In genomic region chr11:120902487-120903142, GRCm38 (mm10) we compare ENCODE assay signal across 10 mouse cellular contexts. TPM values are rescaled to one million over a fixed set of nuclear protein-coding genes. Genes with fewer than 3 reads are reported as not detected.
A peak's percentile ranks its signal among the peaks of the same experiment; 100 is the strongest.
DNase-seq lines count a peak whose midpoint lies in the region; ATAC-seq lines count a peak whose summit lies in the region.
"Had no signal": no experiment of that assay in that cellular context is flagged by ENCODE, and none has a peak within 500 bp of the region (broad histone marks: within the 10 kb centered on the region; RNA-seq: fewer than 3 reads in every experiment).

No protein-coding gene starts in this region.

- whole genome bisulfite sequencing in heart, embryonic 11.5 days (ENCODE audit: insufficient replicate concordance): 44% methylated on average over 10 of the region's 10 CpGs

- 0 out of 2 replicates have a peak, but pooled peaks cover 3% of the 10 kb centered on the region for H3K4me1 ChIP-seq in heart, embryonic 11.5 days (ENCODE audit: control insufficient read depth, insufficient read depth, low read length)

- H3K27me3 ChIP-seq in heart, embryonic 11.5 days (ENCODE audit: control insufficient read depth, insufficient read depth, low read length): no peaks in the 10 kb centered on the region

- no peak overlapping the region for H3K27ac ChIP-seq in heart, embryonic 11.5 days (ENCODE audit: low read depth, low read length)

- H3K4me2 ChIP-seq in heart, embryonic 11.5 days: peak overlapping the region; percentile 6; the same call in 1 of the 2 replicates

- ATAC-seq in heart, embryonic 11.5 days (replicated peaks; ENCODE audit: insufficient number of reproducible peaks, low FRiP score, low TSS enrichment): peak; percentile 69; the same call in 1 of the 2 replicates
- ATAC-seq in megakaryocyte-erythroid progenitor cell, adult 5-6 weeks (replicated peaks; ENCODE audit: low FRiP score, low TSS enrichment, poor library complexity, severe bottlenecking): 0 out of 2 replicates have a peak, but pooled peaks have one; percentile 45
- ATAC-seq: CD4-positive, CD25-positive, alpha-beta regulatory T cell, adult 4 months; midbrain, embryonic 16.5 days had no signal

- no peak overlapping the region for H3K9ac ChIP-seq in heart, embryonic 11.5 days (ENCODE audit: low read depth, low read length)

- H3K9me3 ChIP-seq in heart, embryonic 11.5 days (replicated peaks; ENCODE audit: control insufficient read depth, low read length): no peaks in the 10 kb centered on the region

- H3K4me3 ChIP-seq in heart, embryonic 11.5 days (ENCODE audit: low read depth, low read length): no peak overlapping the region

- DNase-seq in heart, adult 8-10 months (ENCODE audit: low spot score): no peak
- DNase-seq in adrenal gland, postnatal 36 days: peak; percentile 61 to 67
- peak; percentile 28 to 73 for DNase-seq in kidney, postnatal 25 days
- no peak for DNase-seq in layer of hippocampus, postnatal 14 days (ENCODE audit: low spot score in 2 of 2)
- DNase-seq in frontal cortex, adult 2 months (ENCODE audit: extremely low spot score in 1 of 2, low spot score in 1 of 2): no peak
- no peak for DNase-seq in retina, postnatal 1 day

- no peaks in the 10 kb centered on the region for H3K36me3 ChIP-seq in heart, embryonic 11.5 days (ENCODE audit: control insufficient read depth, insufficient read depth, low read length)

RNA-seq across cellular contexts. Expression of gene Ccdc57, which starts 30.1 kb away (rescaled TPM):
- 3.3 and 3.9 TPM in 2 replicates for polyA plus RNA-seq in heart, embryonic 11.5 days (2014; fragmentation: Nextera tagmentation; extraction: Ambion mirVana)
- 1 to 10 TPM in 2 of 4 experiments, under 1 TPM in 2; 0.72 to 1.7 (median 1.2) TPM for total RNA-seq in heart, adult 8-10 months (2022)
- total RNA-seq in adrenal gland, postnatal 36 days (2021): 10 to 100 TPM; 10.6 to 22.0 TPM
- 9.0 and 14.0 TPM in 2 replicates for total RNA-seq in megakaryocyte-erythroid progenitor cell, adult 5-6 weeks (2014; fragmentation: Nextera tagmentation)
- 6.4 and 6.8 TPM in 2 replicates for total RNA-seq in megakaryocyte-erythroid progenitor cell, adult 5-6 weeks (2017)
- total RNA-seq in layer of hippocampus, postnatal 14 days (2021): 1 to 10 TPM; 5.7 to 7.8 TPM
- polyA plus RNA-seq in frontal cortex, adult 2 months (2012; rRNA removed): 11.3 and 12.8 TPM in 2 replicates

RNA-seq across cellular contexts. Expression of gene Slc16a3, which starts 45.7 kb away (rescaled TPM):
- polyA plus RNA-seq in heart, embryonic 11.5 days (2014; fragmentation: Nextera tagmentation; extraction: Ambion mirVana): 176 and 189 TPM in 2 replicates
- total RNA-seq in heart, adult 8-10 months (2022): 1 to 10 TPM; 1.0 to 3.7 (median 1.3) TPM
- 1 to 10 TPM in 1 of 2 experiments, under 1 TPM in 1; 0.89 to 2.1 TPM for total RNA-seq in adrenal gland, postnatal 36 days (2021)
- 0.15 and 1.9 TPM in 2 replicates for total RNA-seq in megakaryocyte-erythroid progenitor cell, adult 5-6 weeks (2014; fragmentation: Nextera tagmentation)
- total RNA-seq in megakaryocyte-erythroid progenitor cell, adult 5-6 weeks (2017): 2.1 and 3.2 TPM in 2 replicates
- 1 to 10 TPM; 2.1 to 3.3 TPM for total RNA-seq in layer of hippocampus, postnatal 14 days (2021)
- 3.2 and 3.9 TPM in 2 replicates for polyA plus RNA-seq in frontal cortex, adult 2 months (2012; rRNA removed)

Comparison
In these comparisons a context has a peak if more than half of its experiments do, and no peak if none do; other contexts are left out.
1. DNase-seq: peak in adrenal gland, postnatal 36 days (2 of 2) and kidney, postnatal 25 days (2 of 2); none in heart, adult 8-10 months (single experiment), layer of hippocampus, postnatal 14 days (0 of 2), frontal cortex, adult 2 months (0 of 2) and retina, postnatal 1 day (single experiment).